Mouse (Mus musculus) macrophage (primary cell): ENCODE measurements around the gene Otud4. TPM values are rescaled to one million over a fixed set of nuclear protein-coding genes. Genes with fewer than 3 reads are reported as not detected.
"Not testable (repeated sequence)": the region's sequence is repeated elsewhere in the genome, so short reads cannot be mapped to it uniquely, and the experiment has no call there.

Source experiments
- H3K27ac ChIP-seq: fragments of 350-480 bp; formaldehyde crosslinking; 2 replicates; pipeline ENCODE4 v1.9.0; 2021
- H3K36me3 ChIP-seq: fragments of 350-480 bp; formaldehyde crosslinking; 2 replicates; pipeline ENCODE4 v1.9.0; 2021; ENCODE audit errors: inconsistent target
- H3K4me3 ChIP-seq: fragments of 350-480 bp; formaldehyde crosslinking; 2 replicates; pipeline ENCODE4 v1.9.0; 2021; ENCODE audit errors: inconsistent target
- H3K79me2 ChIP-seq: fragments of 350-480 bp; formaldehyde crosslinking; 2 replicates; pipeline ENCODE4 v1.9.0; 2021; ENCODE audit errors: inconsistent target
- WGBS: methylation state at CpG from one replicate; pipeline ENCODE4 v1.1.7; 2026; ENCODE audit warnings: inconsistent platforms; ENCODE audit not compliant: missing documents; 5-methylcytosine and 5-hydroxymethylcytosine counted together
- polyA plus RNA-seq: library from polyadenylated mRNA; stranded (reverse); fragments of 250-400 nt; gene quantifications from 3 replicates; pipeline ENCODE4 v1.2.4, GENCODE M21; 2018; ENCODE audit warnings: inconsistent platforms

Otud4 gene
- polyA plus RNA-seq, 1 experiment from 2014 or later = 13.5 TPM

GRCm38 (mm10) chr8:79622346-79622745, 17.1 kb upstream of the Otud4 start:
- no peaks in the 10 kb centered on the region for H3K36me3 ChIP-seq
- no peak overlapping the region for H3K27ac ChIP-seq
- WGBS = 90% methylated on average over 11 of the region's 11 CpGs
- H3K4me3 ChIP-seq = no peak overlapping the region
- H3K79me2 ChIP-seq = no peaks in the 10 kb centered on the region

GRCm38 (mm10) chr8:79623351-79623750, 16.1 kb upstream of the Otud4 start:
- no peak overlapping the region for H3K27ac ChIP-seq
- 96% methylated on average over 10 of the region's 12 CpGs for WGBS
- no peaks in the 10 kb centered on the region for H3K79me2 ChIP-seq
- no peak overlapping the region for H3K4me3 ChIP-seq
- H3K36me3 ChIP-seq = no peaks in the 10 kb centered on the region

GRCm38 (mm10) chr8:79624416-79624815, 15.0 kb upstream of the Otud4 start:
- 90% methylated on average over 4 of the region's 4 CpGs for WGBS
- Histone ChIP-seq H3K36me3 (no peaks in the 10 kb centered on the region), H3K79me2 (no peaks in the 10 kb centered on the region), H3K4me3 (no peak overlapping the region), H3K27ac (no peak overlapping the region)

- Histone ChIP-seq H3K4me3 (no peak overlapping the region), H3K79me2 (no peaks in the 10 kb centered on the region), H3K27ac (no peak overlapping the region), H3K36me3 (no peaks in the 10 kb centered on the region)
- over 99% methylated on average over 5 of the region's 5 CpGs for whole genome bisulfite sequencing
Observed at GRCm38 (mm10) chr8:79626213-79626612, 13.2 kb upstream of the Otud4 start.

GRCm38 (mm10) chr8:79635491-79635890, 3.9 kb upstream of the Otud4 start:
- no peaks in the 10 kb centered on the region for H3K36me3 ChIP-seq
- no peak overlapping the region for H3K27ac ChIP-seq
- H3K4me3 ChIP-seq = no peak overlapping the region
- H3K79me2 ChIP-seq = peaks cover 5% of the 10 kb centered on the region
- WGBS = 82% methylated on average over 1 of the region's 1 CpGs

GRCm38 (mm10) chr8:79636151-79636550, 3.3 kb upstream of the Otud4 start:
- no peak overlapping the region for H3K4me3 ChIP-seq
- 19% methylated on average over 1 of the region's 1 CpGs for WGBS
- H3K79me2 ChIP-seq = peaks cover 12% of the 10 kb centered on the region
- no peaks in the 10 kb centered on the region for H3K36me3 ChIP-seq
- H3K27ac ChIP-seq = no peak overlapping the region

- no peak overlapping the region for H3K4me3 ChIP-seq
Observed at GRCm38 (mm10) chr8:79637237-79637636, 2.2 kb upstream of the Otud4 start.

GRCm38 (mm10) chr8:79638001-79638706, 1.3 kb upstream of the Otud4 start:
- Histone ChIP-seq H3K4me3 (peak overlapping the region; percentile 64), H3K79me2 (peaks cover 32% of the 10 kb centered on the region), H3K27ac (peak overlapping the region; percentile 62), H3K36me3 (no peaks in the 10 kb centered on the region)
- 2% methylated on average over 9 of the region's 11 CpGs for WGBS

More at GRCm38 (mm10) chr8:79637237-79637636, 2.2 kb upstream of the Otud4 start:
- H3K27ac ChIP-seq = no peak overlapping the region
- WGBS = 33% methylated on average over 3 of the region's 3 CpGs
- peaks cover 22% of the 10 kb centered on the region for H3K79me2 ChIP-seq
- H3K36me3 ChIP-seq = no peaks in the 10 kb centered on the region

- Histone ChIP-seq H3K36me3 (no peaks in the 10 kb centered on the region), H3K27ac (peak overlapping the region; percentile 62), H3K79me2 (peaks cover 39% of the 10 kb centered on the region), H3K4me3 (peak overlapping the region; percentile 64)
- WGBS = under 1% methylated on average over 73 of the region's 77 CpGs
Observed at GRCm38 (mm10) chr8:79638707-79639549, 490 bp upstream of the Otud4 start.

- WGBS = 0% methylated on average over 1 of the region's 1 CpGs
- H3K4me3 ChIP-seq = peak overlapping the region; percentile 69; the same call in 1 of the 2 replicates
- H3K36me3 ChIP-seq = no peaks in the 10 kb centered on the region
- no peak overlapping the region for H3K27ac ChIP-seq
- peaks cover 61% of the 10 kb centered on the region for H3K79me2 ChIP-seq
Observed at GRCm38 (mm10) chr8:79641119-79641518, 1.7 kb downstream of the Otud4 start.

- peaks cover 10% of the 10 kb centered on the region; the same call in 1 of the 2 replicates for H3K36me3 ChIP-seq
- peaks cover 75% of the 10 kb centered on the region for H3K79me2 ChIP-seq
- H3K4me3 ChIP-seq = no peak overlapping the region
- H3K27ac ChIP-seq = no peak overlapping the region
- WGBS = 100% methylated on average over 4 of the region's 4 CpGs
Observed at GRCm38 (mm10) chr8:79649569-79649968, 10.2 kb downstream of the Otud4 start.

GRCm38 (mm10) chr8:79650158-79650814, 10.9 kb downstream of the Otud4 start:
- Histone ChIP-seq H3K79me2 (peaks cover 68% of the 10 kb centered on the region), H3K4me3 (no peak overlapping the region), H3K36me3 (peaks cover 17% of the 10 kb centered on the region; the same call in 1 of the 2 replicates), H3K27ac (no peak overlapping the region)
- WGBS = 94% methylated on average over 1 of the region's 1 CpGs

- Histone ChIP-seq H3K79me2 (peaks cover 40% of the 10 kb centered on the region), H3K27ac (no peak overlapping the region), H3K36me3 (peaks cover 38% of the 10 kb centered on the region; the same call in 1 of the 2 replicates), H3K4me3 (no peak overlapping the region)
- WGBS = 84% methylated on average over 4 of the region's 4 CpGs
Observed at GRCm38 (mm10) chr8:79653736-79654135, 14.3 kb downstream of the Otud4 start.

- H3K27ac ChIP-seq, H3K79me2 ChIP-seq, H3K4me3 ChIP-seq: not testable (repeated sequence)
- WGBS = no CpG with 5 or more reads among the region's 4 CpGs
- peaks cover 60% of the 10 kb centered on the region for H3K36me3 ChIP-seq
Observed at GRCm38 (mm10) chr8:79658715-79659114, 19.3 kb downstream of the Otud4 start.
